Mouse (Mus musculus) kidney, postnatal 36 days (tissue): ENCODE results near the gene Tet2.
"Not testable (repeated sequence)": the region's sequence is repeated elsewhere in the genome, so short reads cannot be mapped to it uniquely, and the experiment has no call there.

ENCODE experiments used
- DNase-seq, 2 experiments: peaks; one replicate each; pipeline ENCODE4 v3.0.0; 2021 to 2022; ENCODE audit warnings: mixed read lengths in 2 of 2

Tet2 gene

DNA sequence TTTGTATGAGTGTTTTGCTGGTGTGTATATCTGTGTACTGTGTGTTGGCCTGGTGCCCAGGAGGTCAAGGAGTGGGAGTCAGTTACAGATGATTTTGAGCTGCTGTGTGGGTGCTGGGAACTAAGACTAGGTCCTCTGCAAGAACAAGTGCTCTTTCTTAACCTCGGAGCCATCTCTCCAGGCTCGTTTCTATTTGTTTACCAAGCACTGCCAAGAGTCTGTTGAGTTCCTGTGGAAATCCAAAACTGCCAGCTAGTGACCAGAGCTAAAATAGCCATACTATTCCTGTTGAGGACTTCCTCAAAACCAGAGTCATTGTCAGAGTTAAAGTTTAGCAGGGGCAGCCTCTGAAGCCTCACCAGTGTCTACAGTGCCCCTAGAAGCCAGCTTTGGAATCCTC lies 1.9 kb upstream of the Tet2 start:
- DNase-seq: no peak

DNA sequence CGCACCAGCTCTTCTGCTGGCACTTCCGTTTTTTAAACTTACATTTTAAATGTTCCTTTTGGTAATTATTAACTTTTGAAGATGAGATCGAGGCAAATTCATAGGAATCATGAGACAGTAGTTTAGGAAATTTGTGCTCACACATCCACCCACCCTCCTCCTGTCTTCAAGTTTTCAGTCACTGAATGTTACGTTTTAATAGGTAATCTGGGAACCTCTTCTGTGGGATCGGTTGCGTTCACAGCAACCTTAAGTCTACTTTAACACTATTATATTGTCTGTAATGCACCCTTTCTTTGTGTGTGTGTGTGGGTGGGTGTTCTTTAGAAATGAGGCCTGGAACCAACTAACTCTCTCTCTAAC lies 346 bp upstream of the Tet2 start:
- DNase-seq: no peak

DNA sequence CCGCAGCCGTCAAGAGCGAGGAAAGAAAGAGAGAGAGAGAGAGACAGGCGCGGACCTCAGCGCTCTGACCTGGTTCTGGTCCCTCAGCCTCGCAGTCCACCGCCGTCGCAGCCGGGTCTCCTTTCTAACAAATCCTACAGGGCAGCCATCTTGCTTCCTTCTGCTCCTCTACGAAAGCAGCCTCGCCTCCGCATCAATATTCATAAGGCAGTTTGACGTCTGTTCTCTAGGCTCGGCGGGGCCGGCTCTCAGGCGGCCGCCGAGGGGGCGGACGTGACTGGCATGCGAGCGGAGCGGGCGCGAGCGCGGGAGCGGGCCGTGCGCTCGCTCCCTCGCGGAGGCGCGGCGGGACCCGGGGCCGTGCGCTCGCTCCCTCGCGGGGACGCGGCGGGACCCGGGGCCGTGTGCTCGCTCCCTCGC lies 798 bp downstream of the Tet2 start:
- DNase-seq: peak; percentile 90 to 93

DNA sequence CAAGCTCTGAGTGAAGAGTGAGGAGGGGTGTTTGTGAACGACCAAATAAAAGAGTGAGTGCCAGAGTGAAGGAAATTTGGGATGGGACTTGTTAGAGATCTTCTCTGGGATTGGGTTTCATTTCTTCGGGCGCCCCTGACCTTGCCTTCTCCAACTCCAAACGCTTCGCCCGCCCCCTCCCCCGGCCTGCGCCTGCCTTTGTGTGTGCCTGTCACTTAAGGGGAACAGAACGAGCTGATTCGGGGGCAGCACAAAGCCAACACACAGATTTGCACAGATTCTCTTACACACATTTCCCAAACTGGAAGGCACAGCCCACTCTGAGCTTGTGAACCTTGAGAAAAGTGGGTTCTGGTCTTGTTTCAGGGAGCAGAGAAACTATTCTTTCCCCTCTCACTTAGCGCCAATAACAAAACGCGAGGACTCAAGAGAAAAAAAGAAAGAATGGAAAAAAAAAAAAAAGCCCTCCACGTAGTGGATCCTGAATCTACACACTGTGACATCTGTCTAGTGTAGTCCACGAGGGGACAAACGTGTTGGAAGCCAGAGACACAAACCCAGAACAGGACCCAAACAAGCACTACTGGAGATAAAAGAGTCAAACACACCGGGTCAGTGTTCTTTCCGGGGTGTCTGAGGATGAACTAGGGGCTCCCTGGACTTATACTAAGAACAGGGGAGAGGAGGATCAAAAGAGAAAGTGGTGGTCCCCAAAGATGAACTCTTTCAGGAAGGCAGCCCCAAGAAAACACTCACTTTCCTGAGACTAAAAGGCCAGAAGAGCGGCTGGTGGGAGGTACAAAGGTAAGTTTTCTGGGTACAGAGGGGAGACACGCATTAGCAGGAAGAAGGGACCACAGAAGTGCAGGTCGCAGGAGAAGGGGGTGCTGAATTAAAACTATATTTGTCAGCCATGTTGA lies 1.6 kb downstream of the Tet2 start:
- peak in 1 of 2 experiments; percentile 65 for DNase-seq

DNA sequence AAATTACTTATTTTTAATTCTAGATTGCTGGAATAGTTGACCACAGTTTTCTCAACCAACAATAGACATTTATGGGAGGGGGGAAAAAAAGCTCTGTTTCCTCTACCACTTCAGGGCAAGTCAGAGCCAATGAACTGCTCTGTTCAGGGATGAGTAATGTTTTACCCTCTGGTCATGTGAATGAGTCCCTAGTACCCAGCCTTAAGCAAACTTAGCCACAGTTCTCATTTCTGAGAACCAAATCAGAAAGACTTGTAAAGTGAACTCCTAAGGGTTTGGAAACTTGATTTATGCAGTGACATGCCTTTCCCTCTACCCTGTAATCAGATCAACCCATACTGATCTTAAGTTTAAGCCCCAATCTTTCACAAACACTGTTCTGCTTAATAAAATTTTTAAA lies 2.9 kb downstream of the Tet2 start:
- DNase-seq: no peak

DNA sequence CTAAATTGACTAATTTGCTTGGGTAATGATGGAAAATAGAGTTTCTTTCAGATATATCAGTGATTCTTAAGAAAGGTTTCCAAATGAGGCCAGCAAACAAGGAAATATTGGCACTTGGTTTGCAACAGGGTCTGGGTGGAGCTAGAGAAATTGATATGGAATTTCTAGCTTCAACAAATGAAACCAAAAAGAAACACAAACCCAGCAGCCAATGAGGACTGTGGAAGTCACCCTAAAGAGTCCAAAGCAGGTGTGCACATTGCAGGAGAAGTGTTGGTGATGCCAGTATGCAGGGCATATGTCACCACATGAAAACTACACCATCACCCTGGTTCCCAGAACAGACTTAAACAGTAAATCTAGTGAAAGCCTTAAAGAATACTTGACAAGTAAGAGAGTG lies 3.9 kb downstream of the Tet2 start:
- no peak for DNase-seq

DNA sequence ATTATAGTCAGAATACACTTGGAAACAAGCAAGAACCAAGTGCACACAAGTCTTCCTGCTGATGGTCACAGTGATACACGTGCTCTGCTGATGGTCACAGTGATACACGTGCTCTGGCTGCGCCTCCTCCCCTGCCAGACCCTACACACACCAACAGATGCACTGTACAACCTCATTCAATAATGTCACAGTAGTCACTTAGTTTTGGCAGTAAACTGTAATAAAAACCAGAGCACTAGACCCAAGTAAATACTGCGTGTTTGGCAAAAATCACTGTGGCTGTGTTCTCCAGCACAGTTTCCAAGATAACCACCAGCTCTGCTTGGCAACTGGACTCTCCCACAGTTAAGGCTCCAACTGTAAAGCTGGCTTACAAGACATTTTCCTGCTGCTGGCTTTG lies 4.9 kb downstream of the Tet2 start:
- no peak for DNase-seq

DNA sequence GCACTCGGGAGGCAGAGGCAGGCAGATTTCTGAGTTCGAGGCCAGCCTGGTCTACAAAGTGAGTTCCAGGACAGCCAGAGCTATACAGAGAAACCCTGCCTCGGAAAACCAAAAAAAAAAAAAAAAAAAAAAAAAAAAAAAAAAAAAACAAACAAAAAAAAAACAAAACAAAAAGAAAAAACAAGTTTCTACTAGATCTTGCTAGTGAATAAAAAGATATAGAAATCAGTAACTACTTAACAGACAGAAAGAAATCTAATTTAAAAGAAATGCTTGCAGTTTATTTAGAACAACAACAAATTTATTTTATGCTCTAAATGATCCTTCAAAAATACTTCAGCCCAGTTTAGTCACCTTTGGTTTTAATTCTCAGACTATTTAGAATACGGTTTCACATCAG lies 6.4 kb downstream of the Tet2 start:
- not testable (repeated sequence) for DNase-seq

DNA sequence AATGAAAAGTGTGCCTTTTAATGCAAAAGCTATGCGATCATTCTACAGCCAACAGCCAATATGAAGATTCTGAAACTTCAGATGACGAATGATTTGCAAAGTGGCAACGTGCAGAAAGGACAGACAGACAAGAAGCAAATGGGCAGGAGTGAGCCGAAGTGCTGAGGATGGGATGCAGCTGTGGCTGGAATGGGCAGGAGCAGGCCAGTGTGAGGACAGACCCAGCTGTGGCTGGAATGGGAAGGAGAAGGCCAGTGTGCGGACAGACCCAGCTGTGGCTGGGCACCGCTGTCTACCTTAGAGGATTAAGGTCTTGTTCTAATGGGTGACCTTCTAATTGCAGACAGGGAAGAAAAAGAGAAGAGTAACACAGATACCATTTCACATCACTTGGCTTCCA lies 9.3 kb downstream of the Tet2 start:
- DNase-seq: no peak

DNA sequence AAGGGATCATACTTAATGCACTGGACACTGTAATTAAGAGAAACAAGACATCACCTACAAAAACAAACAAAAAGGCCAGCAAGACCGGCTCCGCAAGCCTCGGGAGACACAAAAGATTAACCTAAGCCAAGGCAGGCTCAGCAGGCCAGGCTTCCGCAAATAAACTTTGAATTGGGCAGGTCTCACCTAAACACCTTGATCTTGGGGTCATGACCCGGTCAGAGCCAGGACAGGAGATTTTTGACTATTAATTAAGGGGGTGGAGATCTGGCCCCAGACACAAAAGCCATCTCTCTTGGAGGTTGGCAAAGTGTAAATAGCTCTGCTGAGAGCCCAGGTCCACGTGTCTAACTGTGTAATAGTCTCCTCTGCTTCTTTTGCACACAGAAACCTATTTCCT lies 10.9 kb downstream of the Tet2 start:
- DNase-seq: peak; percentile 58 to 64

DNA sequence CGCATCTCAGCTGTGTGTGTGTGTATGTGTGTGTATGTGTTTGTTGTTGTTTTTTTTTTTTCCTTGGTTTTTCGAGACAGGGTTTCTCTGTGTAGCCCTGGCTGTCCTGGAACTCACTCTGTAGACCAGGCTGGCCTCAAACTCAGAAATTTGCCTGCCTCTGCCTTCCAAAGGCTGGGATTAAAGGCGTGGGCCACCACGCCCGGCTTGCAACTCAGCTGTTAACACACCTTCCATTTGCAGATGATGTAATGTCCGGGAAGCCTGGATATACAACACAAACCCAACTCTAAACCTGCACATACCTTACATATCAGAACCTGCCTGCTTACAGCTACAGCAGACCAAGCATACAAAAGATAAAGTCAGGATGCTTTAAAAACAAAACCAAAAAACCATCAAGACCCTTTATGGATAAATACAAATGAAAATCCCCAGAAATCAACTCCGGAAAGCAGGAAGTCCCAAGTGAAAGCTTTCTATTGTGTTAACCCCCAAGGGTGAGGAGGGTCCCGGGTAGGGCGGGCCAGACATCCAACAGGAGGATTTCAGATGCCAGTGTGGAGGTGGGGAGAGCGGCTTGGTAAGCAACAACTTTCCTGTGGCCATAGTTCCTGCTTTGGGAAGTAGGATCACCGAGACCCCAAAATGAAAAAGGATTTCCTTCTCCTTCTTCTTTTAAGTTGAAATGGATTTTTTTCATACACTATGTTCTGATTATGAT lies 11.5 kb downstream of the Tet2 start:
- DNase-seq: no peak

DNA sequence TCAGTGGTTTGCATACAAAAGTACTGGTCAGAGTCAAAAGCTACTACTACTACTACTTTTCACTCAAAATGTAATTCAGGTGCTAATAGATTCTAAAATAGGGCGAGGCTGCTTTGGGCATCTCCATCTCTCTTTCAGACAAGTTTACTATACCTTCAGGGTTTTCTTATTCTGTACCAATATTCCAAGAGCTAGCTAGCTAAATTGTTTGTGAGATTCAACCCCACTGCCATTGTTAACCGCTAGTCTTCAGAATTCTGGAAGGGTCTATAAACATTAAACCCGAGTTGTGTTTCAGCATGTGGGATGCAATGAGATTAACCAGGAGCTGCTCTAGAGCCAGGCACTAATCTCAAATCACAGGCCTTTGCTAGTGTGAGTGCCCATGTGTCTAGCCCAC lies 12.1 kb downstream of the Tet2 start:
- DNase-seq: no peak

DNA sequence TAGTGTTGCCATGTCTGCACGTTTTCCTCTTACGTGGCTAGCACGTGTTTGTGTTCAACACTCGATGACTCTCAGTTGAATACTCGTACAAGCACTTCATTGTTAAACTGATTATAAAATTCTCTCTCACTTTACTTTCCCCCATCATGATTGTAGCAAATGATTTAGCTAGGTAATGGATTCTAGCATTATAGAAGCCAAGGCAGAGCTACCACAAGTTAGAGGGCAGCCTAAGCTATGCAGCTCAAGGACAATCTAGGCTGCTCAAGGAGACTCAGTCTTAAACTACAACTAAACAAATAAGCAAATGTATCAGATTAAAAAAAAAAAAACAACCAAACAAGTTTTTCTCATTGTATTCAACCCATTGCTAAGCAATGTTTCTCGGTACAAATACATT lies 12.7 kb downstream of the Tet2 start:
- no peak for DNase-seq

DNA sequence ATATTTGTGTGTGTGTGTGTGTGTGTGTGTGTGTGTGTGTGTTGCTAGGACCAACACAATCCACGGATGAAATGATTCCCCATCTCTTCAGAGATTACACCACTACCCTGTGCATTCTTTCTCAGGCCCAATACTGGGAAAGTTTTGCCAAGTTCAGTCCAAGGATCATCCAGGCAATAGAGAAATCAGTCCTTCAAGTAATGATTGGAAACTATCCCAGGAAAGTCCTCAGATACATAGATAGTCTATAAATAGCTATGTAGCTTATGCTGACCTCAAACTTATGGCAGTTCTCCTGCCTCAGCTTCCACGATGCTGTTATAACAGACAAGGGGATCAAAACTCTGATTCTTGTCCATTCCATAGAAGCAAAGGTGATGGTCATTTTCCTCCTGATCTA lies 13.8 kb downstream of the Tet2 start:
- DNase-seq: no peak

DNA sequence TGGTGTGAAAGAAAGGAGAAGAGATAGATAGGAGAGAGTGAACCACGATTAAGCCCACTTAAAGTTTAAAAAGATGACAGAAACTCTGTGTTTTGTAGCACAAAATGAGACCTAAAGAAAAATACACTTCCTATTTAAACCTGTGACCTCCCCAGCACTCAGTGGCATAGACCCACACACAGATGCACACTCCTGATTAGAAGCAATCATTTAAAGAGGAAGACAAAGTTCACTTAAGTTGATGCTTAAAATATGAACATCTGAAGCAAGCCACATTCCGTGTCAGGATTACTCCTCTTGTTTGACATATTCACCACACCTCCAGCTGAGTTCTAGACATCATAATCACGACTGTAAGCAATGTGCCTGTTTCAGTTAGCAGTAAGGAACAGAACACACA lies 14.3 kb downstream of the Tet2 start:
- DNase-seq: no peak

DNA sequence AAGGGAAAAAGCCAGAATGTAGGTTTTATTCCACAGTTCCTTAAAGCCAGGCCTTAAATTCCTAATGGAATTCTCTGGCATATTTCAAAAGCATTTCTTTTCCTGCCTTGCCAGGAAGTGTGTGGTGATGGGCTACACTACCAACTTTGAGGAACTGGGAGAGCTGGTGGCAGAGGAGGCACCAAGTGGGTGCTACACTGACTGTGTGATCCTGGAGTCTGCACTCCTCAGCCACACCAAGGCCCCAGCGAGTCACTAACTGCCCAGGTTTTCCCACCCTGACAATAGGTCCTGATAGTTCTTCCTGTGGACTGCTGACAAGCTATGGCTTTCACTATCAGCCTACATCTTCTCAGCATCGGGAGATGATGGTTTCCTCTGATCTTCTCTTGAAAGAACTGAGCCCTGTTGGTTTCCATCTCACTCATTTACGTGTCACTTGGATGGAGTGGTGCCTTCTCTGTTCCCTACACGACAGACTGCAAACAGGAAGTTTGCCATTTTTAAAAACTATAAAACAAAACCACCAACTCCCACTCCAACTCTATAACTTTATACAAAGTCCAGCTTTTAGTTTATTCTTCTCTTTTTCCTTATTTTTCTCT lies 18.7 kb downstream of the Tet2 start:
- DNase-seq: no peak

DNA sequence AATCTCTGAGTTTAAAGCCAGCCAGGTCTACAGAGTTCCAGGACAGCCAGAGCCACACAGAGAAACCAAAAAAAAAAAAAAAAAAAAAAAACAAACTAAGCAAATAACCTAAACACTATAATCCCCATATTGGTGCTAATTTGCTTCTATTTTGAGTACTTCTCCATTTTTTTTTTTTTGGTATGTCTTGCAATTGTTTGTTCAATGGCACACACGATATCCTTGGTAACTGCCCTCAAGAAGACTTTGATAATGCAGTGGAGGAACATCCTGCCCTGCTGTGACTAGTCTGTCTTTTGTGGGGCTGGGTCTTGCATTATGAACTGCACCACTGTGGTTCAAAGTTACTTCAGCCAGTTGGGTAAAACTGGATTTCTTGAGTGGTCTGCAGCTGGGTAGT lies 19.4 kb downstream of the Tet2 start:
- no peak for DNase-seq

DNA sequence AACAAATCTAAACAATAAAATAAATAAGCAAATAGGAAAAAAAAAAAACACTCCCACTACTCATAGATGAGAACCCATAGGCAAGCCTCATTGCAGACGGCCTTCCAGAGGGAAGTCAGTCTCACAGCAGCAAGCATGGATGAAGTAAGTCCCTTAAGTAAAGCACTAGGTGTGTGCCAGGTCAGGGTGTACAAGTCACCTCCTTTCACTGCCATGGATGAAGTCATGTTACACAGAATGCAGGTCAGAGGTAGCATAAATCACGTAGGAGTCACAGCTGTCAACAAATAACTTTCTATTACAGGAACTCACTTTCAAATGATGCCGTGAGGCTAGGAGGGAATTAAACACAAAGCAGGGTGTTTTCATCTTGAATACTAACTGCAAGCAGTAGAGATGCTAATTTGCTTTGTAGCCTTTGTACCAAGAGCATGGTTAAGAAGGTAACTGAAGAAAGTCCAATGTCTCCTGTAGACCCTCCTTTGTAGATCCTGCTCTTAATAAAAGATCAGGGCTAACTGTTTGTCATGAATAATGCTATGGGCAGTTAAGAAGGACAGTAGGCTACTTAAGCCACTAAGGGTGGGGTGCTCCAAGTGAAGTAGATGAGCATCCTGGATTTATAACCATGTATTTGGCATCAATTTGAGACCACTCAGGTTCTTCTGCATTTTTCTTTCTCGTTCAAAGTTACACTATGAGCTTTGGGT lies 20.4 kb downstream of the Tet2 start:
- no peak for DNase-seq

DNA sequence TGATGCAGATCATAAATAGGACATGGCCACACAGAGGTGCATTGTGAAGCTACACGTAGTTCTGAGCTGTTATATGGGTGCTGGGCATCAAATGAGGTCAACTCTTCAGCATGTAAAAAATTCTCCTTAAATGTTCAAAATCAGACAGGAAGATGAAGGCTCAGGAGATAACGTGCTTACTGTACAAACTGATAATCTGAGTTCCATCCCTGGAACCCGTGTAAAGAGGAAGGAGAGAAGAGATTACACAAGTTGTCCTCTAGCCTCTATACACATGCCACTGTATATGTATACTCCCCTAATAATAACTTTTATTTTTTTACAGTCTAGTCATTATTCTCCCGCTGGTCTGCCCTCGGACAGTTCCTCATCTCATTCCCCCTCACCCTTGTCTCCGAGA lies 21.7 kb downstream of the Tet2 start:
- DNase-seq: no peak

DNA sequence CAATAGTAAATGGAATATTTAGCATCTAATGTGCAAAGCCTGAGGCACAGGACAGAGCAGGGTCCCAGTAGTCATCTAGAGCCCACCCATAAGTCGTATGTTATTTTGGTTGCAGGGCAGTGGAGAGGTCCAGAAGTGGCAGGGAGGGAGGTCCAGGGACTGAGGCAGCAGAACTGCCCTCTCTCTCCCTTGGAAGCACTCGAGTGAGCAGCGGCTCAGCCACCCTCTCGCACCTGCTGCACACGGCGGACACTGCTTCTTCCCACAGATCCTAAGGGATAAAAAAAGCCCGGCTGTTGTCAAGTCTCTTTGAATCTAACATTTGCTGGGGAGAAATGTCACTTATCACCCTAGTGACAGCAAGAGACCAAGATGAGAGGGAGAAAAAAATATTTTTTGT lies 22.6 kb downstream of the Tet2 start:
- no peak for DNase-seq

DNA sequence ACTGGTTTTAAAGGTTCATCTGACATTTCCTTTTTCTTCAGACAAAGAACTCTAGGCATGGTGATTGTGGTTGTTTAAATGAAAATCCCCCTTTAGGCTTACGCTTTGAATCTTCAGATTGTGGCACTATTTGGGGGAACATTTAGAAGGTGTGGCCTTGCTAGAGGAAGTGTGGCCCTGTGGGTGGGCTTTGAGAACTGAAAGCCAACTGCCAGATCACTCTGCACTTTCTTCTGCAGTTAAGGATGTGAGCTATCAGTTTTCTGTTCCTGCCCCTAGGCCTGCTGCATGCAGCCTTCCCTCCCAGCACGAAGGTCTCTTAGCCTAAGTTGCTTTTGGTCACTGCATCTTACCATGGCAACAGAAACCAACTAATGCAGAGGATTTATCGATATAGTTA lies 26.1 kb downstream of the Tet2 start:
- no peak for DNase-seq

DNA sequence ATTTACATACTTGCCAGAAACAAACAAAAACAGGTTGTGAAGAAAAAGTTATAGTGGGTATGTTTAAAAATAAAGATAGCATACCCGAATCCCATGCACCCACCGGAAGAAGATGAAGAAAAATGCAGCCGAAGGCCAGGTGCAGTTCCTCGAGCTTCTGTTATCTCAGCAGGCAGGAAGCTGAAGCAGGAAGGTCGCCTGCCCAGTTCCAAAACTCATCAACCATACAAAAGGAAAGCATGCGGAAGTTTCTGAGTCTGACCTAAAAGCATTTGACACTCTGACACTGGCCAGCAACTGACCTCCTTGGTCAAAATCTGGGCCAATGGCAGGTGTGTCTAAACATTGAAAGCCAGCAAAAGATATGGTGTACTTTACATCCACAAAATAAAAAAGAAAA lies 26.8 kb downstream of the Tet2 start:
- DNase-seq: peak in 1 of 2 experiments; percentile 19

DNA sequence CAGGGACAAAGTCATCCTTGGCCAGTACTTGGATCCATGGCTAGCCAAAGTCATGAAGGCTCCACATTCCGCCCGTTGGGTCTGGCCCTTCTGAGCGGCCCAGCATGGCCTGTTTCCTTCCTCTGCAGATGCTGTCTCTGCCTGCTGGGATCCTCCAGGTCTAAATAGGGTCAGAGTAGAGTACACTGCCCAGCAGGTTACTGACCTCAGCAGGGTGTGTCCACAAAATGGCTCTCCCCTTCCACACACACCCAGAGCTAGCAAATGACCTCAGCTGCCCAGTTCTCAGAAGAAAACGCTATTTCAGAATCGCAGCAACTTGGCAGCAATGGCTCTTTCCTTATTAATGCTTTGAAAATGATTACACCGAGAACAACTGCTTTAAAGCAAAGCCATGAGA lies 27.5 kb downstream of the Tet2 start:
- DNase-seq: peak; percentile 47 to 56
